Mouse (Mus musculus) ES-Bruce4 (cell line): Measurements from ENCODE around the gene Siah3. TPM values are rescaled to one million over a fixed set of nuclear protein-coding genes. Genes with fewer than 3 reads are reported as not detected.

Experiments
- H3K27ac ChIP-seq: 2 replicates; pipeline ENCODE4 v1.5.1; 2012; ENCODE audit warnings: low read length, inconsistent platforms; ENCODE audit not compliant: insufficient read depth
- H3K27me3 ChIP-seq: 2 replicates; pipeline ENCODE4 v1.6.1; 2012; ENCODE audit warnings: mild to moderate bottlenecking, low read length, inconsistent platforms; ENCODE audit not compliant: control insufficient read depth, poor library complexity, insufficient read depth, severe bottlenecking
- H3K36me3 ChIP-seq: 2 replicates; pipeline ENCODE4 v1.6.1; 2012; ENCODE audit warnings: inconsistent platforms, mild to moderate bottlenecking, low read length, moderate library complexity; ENCODE audit not compliant: control insufficient read depth, poor library complexity, insufficient read depth, severe bottlenecking
- H3K4me1 ChIP-seq: one replicate; pipeline ENCODE4 v1.8.1; 2011; ENCODE audit warnings: low read length; ENCODE audit not compliant: control insufficient read depth, insufficient read depth
- H3K4me3 ChIP-seq: 2 replicates; pipeline ENCODE4 v1.5.1; 2011; ENCODE audit warnings: low read depth, mild to moderate bottlenecking, low read length
- H3K9ac ChIP-seq: 2 replicates; pipeline ENCODE4 v1.6.1; 2012; ENCODE audit warnings: low read depth, mild to moderate bottlenecking, inconsistent platforms; ENCODE audit not compliant: poor library complexity, severe bottlenecking
- H3K9me3 ChIP-seq: replicated peaks from 2 replicates; pipeline ENCODE4 v1.6.1; 2012; ENCODE audit warnings: mild to moderate bottlenecking, low read length, inconsistent platforms; ENCODE audit not compliant: control insufficient read depth, poor library complexity, insufficient read depth, severe bottlenecking
- CTCF ChIP-seq: IDR thresholded peaks from one replicate; pipeline ENCODE4 v1.8.1; 2011; ENCODE audit warnings: low read depth, low read length
- EP300 ChIP-seq: IDR thresholded peaks from 2 replicates; pipeline ENCODE4 v1.6.1; 2011; ENCODE audit warnings: low read depth, low read length; ENCODE audit not compliant: insufficient read depth
- POLR2A ChIP-seq: IDR thresholded peaks from one replicate; pipeline ENCODE4 v1.8.1; 2011; ENCODE audit warnings: low read length; ENCODE audit not compliant: insufficient read depth
- polyA plus RNA-seq: library from polyadenylated mRNA; stranded (reverse); fragments of >200 nt; gene quantifications from 2 replicates; pipeline ENCODE4 v1.2.4, GENCODE M21; 2011; ENCODE audit warnings: low read depth; ENCODE audit not compliant: missing spikeins, insufficient read depth, insufficient read length

The Siah3 gene
- polyA plus RNA-seq, 1 experiment: not detected

DNA sequence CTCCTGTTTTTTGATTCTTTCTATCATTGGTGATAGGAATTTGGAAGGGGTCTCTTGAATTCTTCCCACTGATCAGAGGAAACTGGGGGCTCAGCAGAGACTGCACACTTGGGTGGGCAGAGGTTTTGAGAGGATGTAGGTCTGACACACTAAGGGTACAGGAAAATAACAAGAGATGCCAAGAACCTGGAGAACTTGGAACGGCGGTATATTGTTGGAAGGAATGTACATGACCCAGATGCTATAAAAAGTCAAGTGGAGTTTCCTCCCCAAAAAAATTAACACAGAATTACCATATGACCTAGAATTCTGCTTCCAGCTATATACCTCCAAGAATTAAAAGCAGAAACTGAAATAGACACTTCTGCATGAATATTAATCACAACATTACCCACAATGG, 20.1 kb downstream of the Siah3 start:
- Histone ChIP-seq H3K4me3 (no peak overlapping the region), H3K36me3 (no peaks in the 10 kb centered on the region), H3K9me3 (no peaks in the 10 kb centered on the region), H3K27me3 (no peaks in the 10 kb centered on the region), H3K9ac (no peak overlapping the region), H3K27ac (no peak overlapping the region), H3K4me1 (no peaks in the 10 kb centered on the region)
- no peak for TF ChIP-seq POLR2A
- TF ChIP-seq CTCF: no peak
- TF ChIP-seq EP300: no peak

DNA sequence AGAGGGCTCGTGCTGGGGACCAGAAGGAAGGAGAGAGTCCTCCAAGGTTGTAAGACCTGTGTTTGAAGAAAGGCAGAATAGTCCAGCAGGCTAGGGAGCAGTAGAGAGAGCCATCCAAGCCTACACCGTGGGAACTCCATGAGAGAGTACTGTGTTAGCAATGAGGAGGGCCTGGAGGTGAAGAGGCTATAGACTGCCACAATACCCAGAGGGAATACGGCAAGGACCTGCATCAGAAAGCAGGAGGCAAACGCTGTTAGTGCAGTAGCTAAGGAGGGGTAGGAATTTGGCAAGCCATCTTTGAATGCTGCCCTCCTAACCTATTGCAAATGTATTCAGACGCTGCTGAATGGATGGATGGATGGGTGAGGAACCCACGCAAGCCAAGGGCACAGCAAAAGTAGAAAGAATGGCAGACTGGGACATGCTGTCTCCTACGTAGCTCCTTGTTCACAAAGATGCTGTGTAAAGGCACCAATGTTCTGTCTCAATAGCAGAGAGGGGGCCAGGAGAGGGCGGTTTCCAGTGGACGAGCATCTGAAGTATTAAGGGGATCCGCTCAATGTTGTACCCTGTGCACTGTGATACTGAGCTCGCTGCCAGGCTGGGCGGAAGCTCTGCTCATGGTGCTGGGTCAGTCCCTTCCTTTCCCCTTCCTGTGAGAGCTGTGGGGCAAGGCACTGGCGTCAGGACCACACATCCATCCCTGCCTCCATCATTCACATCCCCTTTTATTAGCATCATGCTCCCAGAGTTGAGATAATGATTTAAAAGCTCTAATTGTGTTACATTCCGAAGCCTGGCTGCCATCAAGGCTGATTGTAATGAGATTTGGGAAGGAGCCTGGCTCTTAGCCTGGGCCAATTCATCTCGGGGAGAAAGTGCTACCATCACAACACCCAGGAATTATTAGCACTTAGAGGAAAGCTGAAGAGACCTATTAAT, 26.7 kb downstream of the Siah3 start:
- Histone ChIP-seq H3K4me3 (no peak overlapping the region), H3K9ac (no peak overlapping the region), H3K9me3 (no peaks in the 10 kb centered on the region), H3K36me3 (no peaks in the 10 kb centered on the region), H3K27ac (no peak overlapping the region), H3K4me1 (no peaks in the 10 kb centered on the region), H3K27me3 (no peaks in the 10 kb centered on the region)
- TF ChIP-seq EP300: no peak
- no peak for TF ChIP-seq POLR2A
- TF ChIP-seq CTCF: no peak

DNA sequence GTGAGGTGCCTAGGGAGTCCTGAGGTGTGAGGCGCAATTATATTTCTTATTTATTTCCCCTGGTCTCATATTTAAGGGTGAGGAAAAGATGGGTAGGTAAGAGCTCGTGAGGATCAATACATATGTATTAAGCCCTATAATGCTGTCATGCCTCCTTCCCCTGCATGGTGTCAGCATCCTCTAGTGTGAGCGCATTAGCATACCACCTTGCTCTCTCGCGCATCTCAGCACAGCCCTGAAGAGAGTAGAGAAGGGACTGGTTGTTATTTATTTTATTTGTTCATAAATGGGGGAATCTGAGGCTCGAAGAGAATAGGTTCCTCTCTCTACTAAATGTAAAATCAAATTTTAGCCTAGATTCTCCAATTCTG, 27.4 kb downstream of the Siah3 start:
- Histone ChIP-seq H3K4me3 (no peak overlapping the region), H3K27ac (no peak overlapping the region), H3K27me3 (no peaks in the 10 kb centered on the region), H3K36me3 (no peaks in the 10 kb centered on the region), H3K9ac (no peak overlapping the region), H3K4me1 (no peaks in the 10 kb centered on the region), H3K9me3 (no peaks in the 10 kb centered on the region)
- TF ChIP-seq CTCF (no peak), EP300 (no peak), POLR2A (no peak)

DNA sequence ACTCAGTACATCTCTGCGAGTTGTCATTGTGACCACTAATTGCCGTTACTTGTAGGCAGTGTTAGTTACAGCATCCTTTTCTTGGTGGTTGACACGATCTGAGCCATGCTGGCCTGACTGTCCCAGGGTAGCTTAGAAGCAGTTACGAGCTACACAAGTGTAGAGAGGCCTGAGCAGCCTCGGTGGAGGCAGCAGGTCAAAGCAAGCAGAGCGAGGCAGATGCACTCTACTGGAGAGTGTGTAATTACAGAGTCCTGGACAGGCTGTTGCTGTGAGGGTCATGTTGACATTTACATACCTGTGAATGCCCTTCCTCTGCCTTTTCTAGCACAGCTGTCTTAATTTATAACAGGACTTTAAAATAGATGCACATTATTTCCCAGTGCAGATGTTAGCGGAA, 32.1 kb downstream of the Siah3 start:
- no peaks in the 10 kb centered on the region for H3K27me3 ChIP-seq
- H3K36me3 ChIP-seq: no peaks in the 10 kb centered on the region
- no peak overlapping the region for H3K27ac ChIP-seq
- H3K9me3 ChIP-seq: no peaks in the 10 kb centered on the region
- H3K9ac ChIP-seq: no peak overlapping the region
- TF ChIP-seq CTCF (no peak), POLR2A (no peak), EP300 (no peak)
- H3K4me3 ChIP-seq: no peak overlapping the region
- H3K4me1 ChIP-seq: no peaks in the 10 kb centered on the region

DNA sequence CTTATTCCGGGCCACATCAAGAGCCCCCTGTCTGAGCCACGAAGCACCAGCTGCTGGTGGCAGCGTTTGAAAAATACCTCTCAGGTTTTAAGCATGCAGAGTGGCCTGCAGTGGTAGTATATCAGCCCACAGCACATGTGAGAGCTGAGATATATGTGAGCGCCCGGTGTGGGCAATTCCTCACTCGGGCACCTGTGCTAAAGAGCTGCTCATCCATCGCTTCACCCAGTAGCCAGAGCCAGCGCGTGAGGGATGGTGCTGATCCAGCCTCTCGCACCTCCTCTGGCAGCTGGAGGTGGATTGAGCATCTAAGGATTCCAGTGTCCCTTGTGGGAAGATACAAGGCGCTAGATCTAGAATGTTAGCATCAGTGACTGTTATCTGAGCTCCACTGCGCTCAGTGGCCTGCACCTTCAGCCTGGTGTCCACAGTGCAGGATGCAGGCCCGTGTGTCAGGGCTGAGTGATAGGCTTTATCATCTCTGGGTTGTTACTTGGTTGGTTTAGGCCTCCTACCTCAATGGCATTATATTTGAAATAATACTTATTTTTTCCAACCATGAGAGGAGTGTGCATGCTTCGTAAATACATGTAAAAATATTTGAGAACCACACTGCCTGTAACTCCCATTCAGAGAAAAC, 37.9 kb downstream of the Siah3 start:
- no peaks in the 10 kb centered on the region for H3K36me3 ChIP-seq
- H3K9me3 ChIP-seq: no peaks in the 10 kb centered on the region
- TF ChIP-seq POLR2A (no peak), CTCF (no peak), EP300 (no peak)
- H3K4me1 ChIP-seq: no peaks in the 10 kb centered on the region
- no peak overlapping the region for H3K27ac ChIP-seq
- H3K4me3 ChIP-seq: no peak overlapping the region
- no peak overlapping the region for H3K9ac ChIP-seq
- H3K27me3 ChIP-seq: no peaks in the 10 kb centered on the region

DNA sequence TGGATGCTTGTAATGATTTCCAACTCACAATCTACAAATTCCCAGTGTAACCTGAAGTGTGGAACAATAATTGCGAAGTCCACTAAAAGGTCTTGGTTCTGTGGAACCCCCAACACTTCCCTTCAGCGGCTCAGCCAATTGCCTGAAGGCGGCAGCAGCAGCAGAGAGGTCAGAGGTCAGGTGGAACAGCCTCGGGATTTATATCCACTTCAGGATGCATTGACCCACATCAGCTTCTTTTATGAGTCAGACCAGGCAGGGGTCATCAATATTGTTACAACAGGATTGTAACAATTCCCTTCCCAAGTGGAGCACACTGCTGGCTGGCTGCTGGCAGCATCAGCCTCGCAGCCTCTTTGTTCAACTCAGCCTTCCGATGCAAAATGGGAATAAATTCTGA, 39.1 kb downstream of the Siah3 start:
- TF ChIP-seq CTCF (no peak), POLR2A (no peak), EP300 (no peak)
- H3K9me3 ChIP-seq: no peaks in the 10 kb centered on the region
- H3K9ac ChIP-seq: no peak overlapping the region
- no peaks in the 10 kb centered on the region for H3K36me3 ChIP-seq
- H3K4me3 ChIP-seq: no peak overlapping the region
- H3K27me3 ChIP-seq: no peaks in the 10 kb centered on the region
- no peaks in the 10 kb centered on the region for H3K4me1 ChIP-seq
- no peak overlapping the region for H3K27ac ChIP-seq
